Mouse (Mus musculus): ENCODE results near the gene 1700019D03Rik.

The 1700019D03Rik gene

GRCm38 (mm10) chr1:53020079-53020478 is at the start of gene 1700019D03Rik:
TSS of gene 1700019D03Rik (minus strand) at chr1:53020179.
- no peak for DNase-seq (ENCODE audit: low read depth, low spot score)

DNA sequence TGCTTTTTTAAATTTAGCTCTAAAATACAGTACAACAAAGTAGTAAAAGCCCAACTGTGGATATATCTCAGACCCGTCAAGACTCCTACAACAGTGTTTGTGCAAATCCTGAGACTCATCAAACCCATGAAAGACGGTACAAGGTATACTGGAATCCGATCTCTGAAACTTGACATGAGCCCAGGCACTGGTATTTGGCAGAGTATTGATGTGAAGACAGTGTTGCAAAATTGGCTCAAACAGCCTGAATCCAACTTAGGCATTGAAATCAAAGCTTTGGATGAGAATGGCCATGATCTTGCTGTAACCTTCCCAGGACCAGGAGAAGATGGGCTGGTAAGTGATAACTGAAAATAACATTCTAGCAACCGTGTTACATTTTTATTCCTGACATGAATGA is 43.9 kb upstream of the 1700019D03Rik start:
- DNase-seq (ENCODE audit: low read depth, low spot score) = no peak

- DNase-seq (ENCODE audit: low read depth, low spot score) = no peak
These were observed 42.1 kb upstream of the 1700019D03Rik start for GRCm38 (mm10) chr1:53061871-53062608.

GRCm38 (mm10) chr1:53061340-53061739 is 41.4 kb upstream of the 1700019D03Rik start, which contains the start of gene Mstn:
TSS of gene Mstn (plus strand) at chr1:53061640.
- no peak for DNase-seq (ENCODE audit: low read depth, low spot score)

GRCm38 (mm10) chr1:53060499-53060898 is 40.5 kb upstream of the 1700019D03Rik start:
- no peak for DNase-seq (ENCODE audit: low read depth, low spot score)

- no peak for DNase-seq (ENCODE audit: low read depth, low spot score)
These were observed 39.1 kb upstream of the 1700019D03Rik start for GRCm38 (mm10) chr1:53059106-53059505.

DNA sequence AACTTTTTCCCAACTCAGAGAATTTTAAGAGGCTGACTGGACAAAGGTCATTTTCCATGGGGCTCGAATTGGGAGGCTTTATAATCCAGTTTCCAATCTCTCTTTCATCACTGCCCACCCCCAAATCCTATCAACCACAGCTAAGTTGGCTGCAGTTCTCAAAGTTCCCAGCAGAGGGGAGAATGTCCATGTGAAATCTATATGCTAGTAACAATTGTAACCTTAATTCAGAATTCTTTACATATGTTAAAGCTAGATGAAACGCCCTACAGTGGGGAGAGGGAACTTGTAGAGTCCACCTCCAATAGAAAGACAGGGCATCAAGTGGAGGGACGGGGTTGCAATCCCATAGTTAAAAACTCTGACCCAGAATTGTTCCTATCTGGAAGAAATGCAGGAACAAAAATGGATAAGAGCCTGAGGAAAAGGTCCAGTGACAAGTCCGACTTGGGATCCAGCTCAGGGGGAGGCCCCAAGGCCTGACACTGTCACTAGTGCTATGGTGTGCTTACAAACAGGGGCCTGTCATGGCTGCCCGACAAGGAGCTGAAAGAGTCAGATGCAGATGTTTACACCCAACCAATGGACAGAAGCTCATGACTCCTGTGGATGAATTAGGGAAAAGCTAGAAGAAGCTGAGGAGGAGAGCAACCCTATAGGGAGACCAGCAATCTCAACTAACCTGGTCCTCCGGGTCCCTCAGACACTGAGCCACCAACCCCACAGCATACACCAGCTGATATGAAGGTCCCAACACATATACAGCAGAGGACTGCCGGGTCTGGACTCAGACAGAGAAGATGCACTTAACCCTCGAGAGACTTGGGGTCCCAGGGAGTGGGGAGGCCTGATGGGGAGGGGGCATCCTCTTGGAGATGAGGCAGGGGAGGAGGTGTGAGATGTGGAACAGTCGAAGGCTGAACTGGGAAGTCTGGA is 33.4 kb upstream of the 1700019D03Rik start:
- DNase-seq (ENCODE audit: low read depth, low spot score) = peak; percentile 59

GRCm38 (mm10) chr1:53049763-53050427 is 29.9 kb upstream of the 1700019D03Rik start:
- DNase-seq (ENCODE audit: low read depth, low spot score) = no peak

DNA sequence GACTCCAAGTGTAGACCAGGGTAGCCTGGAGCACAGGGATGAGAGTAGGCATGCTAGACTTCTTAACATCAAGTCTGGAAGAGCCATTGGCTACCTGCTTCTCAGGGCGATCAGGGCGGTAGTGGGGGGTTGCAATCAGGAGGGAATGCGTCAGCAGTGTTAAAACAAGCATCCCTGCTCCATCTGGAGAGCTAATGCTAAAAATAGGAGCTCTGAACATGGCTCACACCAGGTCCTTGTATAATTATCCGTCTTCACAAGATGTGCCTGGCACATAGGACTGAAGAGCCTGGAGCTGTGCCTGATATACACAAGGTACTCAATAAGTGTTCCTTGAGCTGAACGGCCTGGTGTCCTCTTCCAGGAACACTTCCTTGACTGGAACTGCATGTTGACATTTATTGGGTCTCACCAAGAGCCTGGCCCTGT is 17.5 kb upstream of the 1700019D03Rik start:
- DNase-seq (ENCODE audit: low read depth, low spot score) = no peak

- peak; percentile 16 for DNase-seq (ENCODE audit: low read depth, low spot score)
These were observed 12.6 kb upstream of the 1700019D03Rik start for GRCm38 (mm10) chr1:53032550-53032949.

DNA sequence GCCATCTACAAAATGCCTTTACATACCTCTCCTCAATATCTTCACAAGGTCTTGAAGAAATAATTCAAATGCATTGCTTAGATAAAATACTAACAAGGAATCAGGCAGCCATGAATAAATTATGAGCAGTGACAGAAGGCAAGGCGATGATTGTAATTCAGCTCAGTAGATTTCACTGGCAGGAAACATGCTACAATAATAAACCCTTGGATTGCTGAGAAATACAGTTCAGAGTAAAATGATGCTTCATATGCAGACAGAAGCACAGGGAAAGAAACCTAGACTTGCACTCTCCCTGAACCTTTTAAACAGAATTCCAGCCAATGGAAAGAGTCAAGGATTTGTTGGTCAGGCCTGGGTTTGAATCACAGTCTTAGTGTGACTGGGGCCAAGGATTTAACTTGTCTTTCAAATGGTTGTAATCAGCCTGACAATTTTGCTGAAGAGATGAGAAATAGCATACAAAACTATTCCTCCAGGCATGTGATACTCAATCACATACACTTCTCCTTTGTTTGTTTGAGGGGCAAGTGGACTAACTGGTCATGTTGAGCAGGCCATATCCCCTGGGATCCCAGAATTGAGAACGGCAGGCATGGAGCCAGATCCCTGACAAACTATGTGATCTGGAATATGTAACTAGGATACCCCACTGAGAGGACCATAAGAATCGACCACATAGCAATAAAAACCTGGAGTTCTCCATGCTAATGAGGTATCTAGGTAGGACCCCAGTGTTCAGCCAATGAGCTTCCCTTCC is 1.1 kb downstream of the 1700019D03Rik start:
- no peak for DNase-seq (ENCODE audit: low read depth, low spot score)

- DNase-seq (ENCODE audit: low read depth, low spot score) = no peak
These were observed 4.4 kb downstream of the 1700019D03Rik start for GRCm38 (mm10) chr1:53015606-53016005.

GRCm38 (mm10) chr1:53014716-53015115 is 5.3 kb downstream of the 1700019D03Rik start:
- no peak for DNase-seq (ENCODE audit: low read depth, low spot score)

- no peak for DNase-seq (ENCODE audit: low read depth, low spot score)
These were observed 33.3 kb downstream of the 1700019D03Rik start for GRCm38 (mm10) chr1:52986692-52987091.

DNA sequence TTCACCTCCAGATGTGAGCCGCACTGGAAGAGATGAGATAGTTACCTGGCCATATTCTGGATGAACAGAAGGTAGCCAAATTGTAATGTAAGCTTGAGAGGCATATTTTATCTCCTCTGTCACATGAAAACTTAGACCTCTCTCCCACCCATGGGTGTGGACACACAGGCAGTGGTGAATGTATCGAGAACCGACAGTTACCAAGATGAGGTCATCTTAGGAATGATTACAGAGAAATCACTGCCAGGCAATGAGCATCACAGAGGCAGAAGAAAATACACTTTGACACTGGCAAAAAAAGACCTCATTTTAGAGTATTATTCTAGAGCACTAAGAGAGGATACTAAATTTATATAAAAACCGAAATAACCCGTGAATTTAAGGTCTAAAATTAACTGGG is 46.8 kb downstream of the 1700019D03Rik start:
- DNase-seq (ENCODE audit: low read depth, low spot score) = no peak

- no peak for DNase-seq (ENCODE audit: low read depth, low spot score)
These were observed 48.0 kb downstream of the 1700019D03Rik start for GRCm38 (mm10) chr1:52971881-52972503.

GRCm38 (mm10) chr1:52964581-52964980 is 55.4 kb downstream of the 1700019D03Rik start:
- no peak for DNase-seq (ENCODE audit: low read depth, low spot score)

GRCm38 (mm10) chr1:52963097-52963496 is 56.9 kb downstream of the 1700019D03Rik start:
- DNase-seq (ENCODE audit: low read depth, low spot score) = no peak

- DNase-seq (ENCODE audit: low read depth, low spot score) = no peak
These were observed 59.8 kb downstream of the 1700019D03Rik start for GRCm38 (mm10) chr1:52960191-52960590.

- DNase-seq (ENCODE audit: low read depth, low spot score) = no peak
These were observed 63.2 kb downstream of the 1700019D03Rik start for GRCm38 (mm10) chr1:52956746-52957145.

DNA sequence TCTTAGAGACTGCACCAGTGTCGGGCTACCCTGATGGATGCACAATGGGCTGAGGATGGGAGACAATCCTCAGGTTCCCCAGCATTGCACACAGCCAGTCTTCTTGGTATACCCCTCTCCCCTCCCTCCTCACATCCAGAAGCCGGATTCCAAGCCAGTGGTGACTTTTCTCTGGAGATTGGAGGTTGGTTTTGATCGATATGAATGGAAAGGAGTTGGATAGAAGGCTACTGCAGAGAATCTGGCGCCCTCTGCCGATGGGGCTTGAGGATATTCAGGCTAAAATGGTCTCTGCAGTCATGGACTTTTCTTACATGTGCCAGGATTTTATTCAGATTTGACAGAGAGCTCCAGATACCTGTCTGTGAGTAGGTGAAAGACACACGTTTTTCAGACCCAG is 64.9 kb downstream of the 1700019D03Rik start:
- DNase-seq (ENCODE audit: low read depth, low spot score) = no peak

All from embryo, embryonic 11.5 days (tissue).